25 mouse cellular contexts compared by ENCODE assay signal in genomic region chr14:117796661-117797060, GRCm38 (mm10).
"Had no signal": no experiment of that assay in that cellular context is flagged by ENCODE, and none has a peak within 500 bp of the region (broad histone marks: within the 10 kb centered on the region; RNA-seq: fewer than 3 reads in every experiment).

No protein-coding gene starts in this region.

- H3K27me3 ChIP-seq: heart, embryonic 12.5 days; hindbrain, embryonic 13.5 days; hindbrain, embryonic 15.5 days; kidney, embryonic 15.5 days; limb, embryonic 12.5 days; liver, embryonic 13.5 days; liver, embryonic 15.5 days had no signal

- H3K36me3 ChIP-seq: heart, embryonic 10.5 days; heart, embryonic 12.5 days; hindbrain, embryonic 13.5 days; hindbrain, embryonic 15.5 days; kidney, embryonic 15.5 days; limb, embryonic 10.5 days; limb, embryonic 12.5 days; liver, embryonic 13.5 days; liver, embryonic 15.5 days had no signal

- H3K4me2 ChIP-seq: heart, embryonic 12.5 days; hindbrain, embryonic 13.5 days; hindbrain, embryonic 15.5 days; kidney, embryonic 15.5 days; limb, embryonic 12.5 days; liver, embryonic 11.5 days; liver, embryonic 13.5 days; liver, embryonic 15.5 days had no signal

- ATAC-seq: hindbrain, postnatal 0 days; intestine, embryonic 16.5 days had no signal

- H3K27ac ChIP-seq: heart, embryonic 10.5 days; hindbrain, embryonic 13.5 days; hindbrain, embryonic 15.5 days; hindbrain, postnatal 0 days; kidney, embryonic 15.5 days; layer of hippocampus, adult 2 months; left cerebral cortex, adult 2 months; limb, embryonic 10.5 days; limb, embryonic 12.5 days; liver, embryonic 13.5 days; liver, embryonic 15.5 days had no signal

- H3K4me1 ChIP-seq: heart, embryonic 10.5 days; heart, embryonic 12.5 days; hindbrain, embryonic 15.5 days; kidney, embryonic 15.5 days; limb, embryonic 10.5 days; limb, embryonic 12.5 days; liver, embryonic 13.5 days; liver, embryonic 15.5 days had no signal

- DNase-seq: gastrocnemius, postnatal 14 days; gastrocnemius, postnatal 36 days; heart, adult 18-20 months; heart, postnatal 10 days; kidney, adult 11 months; kidney, adult 2 months; kidney, adult 9 months; kidney, postnatal 10 days; kidney, postnatal 25 days; kidney, postnatal 4 days; liver; liver, embryonic 13.5 days had no signal

- H3K4me3 ChIP-seq: heart, embryonic 10.5 days; heart, embryonic 12.5 days; hindbrain, embryonic 13.5 days; hindbrain, embryonic 15.5 days; kidney, embryonic 15.5 days; layer of hippocampus, adult 2 months; left cerebral cortex, adult 2 months; limb, embryonic 10.5 days; limb, embryonic 12.5 days; liver, embryonic 13.5 days; liver, embryonic 15.5 days had no signal

- H3K9me3 ChIP-seq: heart, embryonic 10.5 days; heart, embryonic 12.5 days; hindbrain, embryonic 13.5 days; hindbrain, embryonic 15.5 days; kidney, embryonic 15.5 days; limb, embryonic 10.5 days; limb, embryonic 12.5 days; liver, embryonic 13.5 days; liver, embryonic 15.5 days had no signal

- H3K9ac ChIP-seq: heart, embryonic 12.5 days; hindbrain, embryonic 13.5 days; hindbrain, embryonic 15.5 days; kidney, embryonic 15.5 days; limb, embryonic 12.5 days; liver, embryonic 13.5 days; liver, embryonic 15.5 days had no signal
